Mouse (Mus musculus) heart, embryonic 14.5 days (tissue): ENCODE data around the gene Sos1. TPM values are rescaled to one million over a fixed set of nuclear protein-coding genes. Genes with fewer than 3 reads are reported as not detected.

Experiments
- ATAC-seq: fragments of 200-750 bp; cut with Nextera tagmentation; 2 replicates; pipeline ENCODE4 v1.8.0; 2017; ENCODE audit warnings: low read depth, moderate TSS enrichment; ENCODE audit not compliant: insufficient number of reproducible peaks, insufficient read depth, low FRiP score
- H3K27ac ChIP-seq, 2 experiments: fragments of 200-500 bp in 1 of 2; fragments of 300-500 bp in 1 of 2; sonication (generic) in 1 of 2; replicated peaks in 1 of 2; 2 replicates each; pipeline ENCODE4 v1.5.1; 2012 to 2014; ENCODE audit warnings: low read depth in 2 of 2, low read length in 2 of 2, control low read depth in 1 of 2, mild to moderate bottlenecking in 1 of 2, mixed read lengths in 1 of 2; ENCODE audit not compliant: control insufficient read depth in 1 of 2, insufficient read depth in 1 of 2
- H3K27me3 ChIP-seq: fragments of 300-500 bp; sonication (generic); 2 replicates; pipeline ENCODE4 v1.6.1; 2014; ENCODE audit warnings: mild to moderate bottlenecking, low read length, control low read depth; ENCODE audit not compliant: control insufficient read depth, insufficient read depth
- H3K36me3 ChIP-seq: fragments of 300-500 bp; sonication (generic); 2 replicates; pipeline ENCODE4 v1.6.1; 2014; ENCODE audit warnings: mild to moderate bottlenecking, control low read depth, low read length, mixed read lengths; ENCODE audit not compliant: control insufficient read depth, insufficient read depth
- H3K4me1 ChIP-seq, 2 experiments: fragments of 200-500 bp in 1 of 2; fragments of 300-500 bp in 1 of 2; sonication (generic) in 1 of 2; 2 replicates each; pipeline ENCODE4 v1.6.1; 2012 to 2014; ENCODE audit warnings: low read length in 2 of 2, control low read depth in 1 of 2, mixed read lengths in 1 of 2; ENCODE audit not compliant: control insufficient read depth in 2 of 2, insufficient read depth in 2 of 2
- H3K4me2 ChIP-seq: fragments of 300-500 bp; sonication (generic); 2 replicates; pipeline ENCODE4 v1.6.1; 2014; ENCODE audit warnings: mild to moderate bottlenecking, low read length
- H3K4me3 ChIP-seq, 2 experiments: fragments of 200-500 bp in 1 of 2; fragments of 300-500 bp in 1 of 2; sonication (generic) in 1 of 2; 2 replicates each; pipeline ENCODE4 v1.5.1; 2012 to 2014; ENCODE audit warnings: low read length in 2 of 2, mild to moderate bottlenecking in 2 of 2, control low read depth in 1 of 2, low read depth in 1 of 2, moderate library complexity in 1 of 2; ENCODE audit not compliant: control insufficient read depth in 1 of 2, insufficient read depth in 1 of 2
- H3K9ac ChIP-seq: fragments of 300-500 bp; sonication (generic); 2 replicates; pipeline ENCODE4 v1.6.1; 2014; ENCODE audit warnings: mild to moderate bottlenecking, low read length
- H3K9me3 ChIP-seq: fragments of 300-500 bp; sonication (generic); 2 replicates; pipeline ENCODE4 v1.6.1; 2016; ENCODE audit warnings: low read length, control low read depth; ENCODE audit not compliant: control insufficient read depth
- WGBS: fragments of 180-500 bp; shearing (Covaris S2); extraction: QIAGEN DNeasy Blood & Tissue Kit; methylation state at CpG from one replicate; pipeline ENCODE4 v1.1.7; 2014; 5-methylcytosine and 5-hydroxymethylcytosine counted together
- polyA plus RNA-seq: library from polyadenylated mRNA; unstranded; fragments of >200 nt; fragmentation: Nextera tagmentation; extraction: Ambion mirVana; gene quantifications from 2 replicates; pipeline ENCODE4 v1.2.1, GENCODE M21; 2014

The Sos1 gene
- polyA plus RNA-seq, 1 experiment from 2014 or later: 6.2 TPM

DNA sequence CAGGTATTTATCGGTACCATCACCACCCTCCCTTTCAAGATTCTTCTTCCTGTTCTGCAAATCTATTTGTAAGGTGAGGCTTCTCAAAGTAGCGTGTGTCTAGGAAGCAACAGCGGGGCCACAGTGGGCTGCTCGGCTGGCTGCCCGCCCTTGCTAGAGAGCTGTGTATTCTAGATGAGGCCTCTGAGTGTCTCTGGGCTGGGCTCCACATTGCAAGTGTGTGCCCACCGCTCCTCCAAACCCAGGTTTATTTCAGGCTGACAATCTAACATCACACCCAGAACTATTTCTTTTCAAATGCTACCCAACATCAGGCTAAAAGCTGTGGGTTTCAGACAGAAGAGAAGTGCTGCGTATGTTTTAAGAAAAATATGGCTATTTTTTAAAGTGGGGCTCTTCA, 54.1 kb downstream of the Sos1 start:
- Histone ChIP-seq H3K27ac (no peak overlapping the region), H3K9ac (no peak overlapping the region), H3K4me1 (0 out of 4 replicates have a peak, but pooled peaks cover 0 to 9% of the 10 kb centered on the region in 2 experiments), H3K36me3 (peaks cover 22% of the 10 kb centered on the region), H3K4me2 (no peak overlapping the region), H3K27me3 (no peaks in the 10 kb centered on the region), H3K4me3 (no peak overlapping the region), H3K9me3 (no peaks in the 10 kb centered on the region)
- no peak for ATAC-seq
- WGBS: 89% methylated on average over 7 of the region's 7 CpGs

GRCm38 (mm10) chr17:80420998-80421397, 59.3 kb downstream of the Sos1 start:
- Histone ChIP-seq H3K9me3 (no peaks in the 10 kb centered on the region), H3K4me3 (no peak overlapping the region), H3K27ac (no peak overlapping the region), H3K9ac (no peak overlapping the region), H3K4me2 (no peak overlapping the region), H3K36me3 (peaks cover 58% of the 10 kb centered on the region), H3K27me3 (no peaks in the 10 kb centered on the region), H3K4me1 (no peaks in the 10 kb centered on the region)
- WGBS: 94% methylated on average over 1 of the region's 1 CpGs
- no peak for ATAC-seq

DNA sequence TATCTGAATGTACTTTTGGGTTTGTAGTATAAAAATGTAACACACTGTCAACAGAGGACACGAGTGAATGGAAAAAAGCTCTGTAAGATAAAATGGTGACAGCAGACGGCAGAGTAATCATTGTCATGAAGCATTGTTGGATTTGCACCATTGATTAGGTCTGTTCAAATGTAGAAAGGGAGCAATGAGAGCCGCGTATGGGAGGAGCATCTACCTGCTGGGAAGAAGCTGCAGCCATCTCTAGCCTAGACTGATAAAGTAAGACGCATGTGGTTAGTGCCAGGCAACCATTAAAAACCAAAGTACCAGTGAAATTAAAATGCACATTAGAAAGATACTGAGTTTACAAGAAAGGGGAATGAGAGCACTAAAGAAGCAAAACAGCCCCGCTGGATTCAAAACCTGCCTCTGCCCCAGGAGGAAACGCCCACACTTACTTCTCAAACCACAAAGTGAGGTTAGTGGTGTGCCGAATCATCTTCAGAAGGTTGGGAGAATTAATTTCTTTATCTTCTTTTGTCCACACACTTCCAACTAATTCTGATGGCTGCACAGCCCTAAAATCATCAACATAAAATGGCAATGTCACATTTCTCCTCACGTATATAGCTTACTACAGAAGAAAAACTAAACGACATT, 61.6 kb downstream of the Sos1 start:
- H3K27me3 ChIP-seq: no peaks in the 10 kb centered on the region
- H3K4me1 ChIP-seq: no peaks in the 10 kb centered on the region
- no peak overlapping the region for H3K9ac ChIP-seq
- H3K36me3 ChIP-seq: peaks cover 79% of the 10 kb centered on the region
- no peaks in the 10 kb centered on the region for H3K9me3 ChIP-seq
- H3K4me3 ChIP-seq: no peak overlapping the region
- H3K27ac ChIP-seq: no peak overlapping the region
- 85% methylated on average over 10 of the region's 10 CpGs for WGBS
- no peak for ATAC-seq
- H3K4me2 ChIP-seq: no peak overlapping the region

GRCm38 (mm10) chr17:80411182-80411581, 69.1 kb downstream of the Sos1 start:
- H3K4me3 ChIP-seq: no peak overlapping the region
- no peak overlapping the region for H3K9ac ChIP-seq
- H3K27ac ChIP-seq: no peak overlapping the region
- H3K4me2 ChIP-seq: no peak overlapping the region
- no peak for ATAC-seq
- WGBS: 80% methylated on average over 1 of the region's 1 CpGs
- no peaks in the 10 kb centered on the region for H3K4me1 ChIP-seq
- H3K27me3 ChIP-seq: no peaks in the 10 kb centered on the region
- H3K9me3 ChIP-seq: no peaks in the 10 kb centered on the region
- H3K36me3 ChIP-seq: peaks cover 89% of the 10 kb centered on the region

GRCm38 (mm10) chr17:80398243-80398642, 82.0 kb downstream of the Sos1 start:
- no peak for ATAC-seq
- no peaks in the 10 kb centered on the region for H3K27me3 ChIP-seq
- H3K4me1 ChIP-seq: no peaks in the 10 kb centered on the region
- 92% methylated on average over 7 of the region's 7 CpGs for WGBS
- H3K4me2 ChIP-seq: no peak overlapping the region
- no peaks in the 10 kb centered on the region for H3K9me3 ChIP-seq
- peaks cover 50% of the 10 kb centered on the region for H3K36me3 ChIP-seq
- no peak overlapping the region for H3K27ac ChIP-seq
- no peak overlapping the region for H3K4me3 ChIP-seq
- no peak overlapping the region for H3K9ac ChIP-seq

DNA sequence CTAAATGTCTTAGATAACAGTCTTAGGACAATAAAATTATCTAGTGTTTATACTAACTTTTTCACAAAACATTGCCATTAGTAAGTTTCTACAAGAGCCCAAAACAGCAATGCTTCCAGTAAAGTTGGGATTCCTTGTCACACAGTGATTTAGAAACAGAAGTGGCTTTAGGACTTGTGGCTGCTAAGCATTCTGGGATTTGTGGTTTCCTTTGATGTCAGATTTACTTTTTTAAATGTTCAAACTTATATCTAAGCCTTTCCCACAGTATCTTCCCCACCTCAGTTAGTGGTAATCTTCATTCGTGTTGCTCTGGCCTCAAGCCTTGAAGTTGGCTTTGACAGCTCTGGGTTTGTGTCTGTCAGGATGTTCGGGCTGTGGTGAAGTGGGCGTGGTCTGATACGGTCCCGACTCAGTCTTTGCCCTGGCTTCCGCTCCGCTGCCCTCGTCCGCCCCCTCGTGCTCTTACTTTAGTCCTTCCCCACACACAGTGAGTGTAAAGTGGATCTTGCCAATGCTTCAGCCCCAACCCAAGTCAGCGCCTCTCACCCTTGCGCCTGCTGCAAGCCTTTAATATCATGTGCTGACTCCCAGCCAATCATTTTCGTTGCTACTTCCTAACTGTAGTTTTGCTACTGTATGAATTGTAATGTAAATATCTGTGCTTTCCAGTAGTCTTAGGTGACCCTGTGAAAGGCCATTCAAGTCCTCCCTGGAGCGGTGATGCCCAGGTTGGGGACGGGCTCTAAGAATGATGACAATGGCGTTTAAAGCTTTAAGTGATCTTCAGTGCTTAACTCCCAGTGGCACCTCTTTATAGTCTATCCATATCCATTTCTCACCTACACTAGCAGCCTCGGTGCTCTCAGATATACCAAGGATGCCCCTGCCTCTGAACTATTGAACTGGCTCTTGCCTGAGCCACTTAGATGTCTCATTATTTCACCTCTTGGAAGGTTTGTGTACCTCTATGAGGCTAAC, 88.5 kb downstream of the Sos1 start:
- H3K9ac ChIP-seq: peak overlapping the region; percentile 57
- peak; percentile 82 for ATAC-seq
- peak overlapping the region; percentile 73 for H3K4me2 ChIP-seq
- no peaks in the 10 kb centered on the region for H3K9me3 ChIP-seq
- 0 out of 4 replicates have a peak overlapping the region, but pooled peaks of 1 of the 2 experiments have one; percentile 3 for H3K27ac ChIP-seq
- 10% methylated on average over 17 of the region's 17 CpGs for WGBS
- peak overlapping the region; percentile 45 to 47 for H3K4me3 ChIP-seq
- H3K36me3 ChIP-seq: peaks cover 5% of the 10 kb centered on the region; the same call in 1 of the 2 replicates
- peaks cover 0 to 2% of the 10 kb centered on the region in 2 experiments; a peak in 1 of 4 replicates for H3K4me1 ChIP-seq
- no peaks in the 10 kb centered on the region for H3K27me3 ChIP-seq

DNA sequence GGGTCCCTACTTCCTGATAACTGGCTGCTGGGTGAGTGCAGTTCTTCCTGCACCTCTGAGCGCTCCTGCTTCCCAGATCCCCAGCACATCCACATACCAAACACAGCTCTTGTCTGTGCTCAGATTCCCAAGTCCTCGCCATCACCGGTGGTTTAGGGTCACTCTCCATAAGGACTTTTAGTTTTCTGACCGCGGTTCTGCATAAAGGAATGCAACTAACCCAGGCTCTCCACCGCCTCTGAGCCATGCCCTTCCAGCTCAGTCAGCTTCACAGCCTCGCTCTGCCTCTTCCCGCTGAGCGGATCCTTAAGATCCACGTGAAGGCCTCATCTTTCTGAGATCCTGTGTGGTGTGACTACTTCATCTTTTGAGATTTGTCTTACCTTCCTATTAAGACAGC, 90.2 kb downstream of the Sos1 start:
- peaks cover 0 to 2% of the 10 kb centered on the region in 2 experiments; a peak in 1 of 4 replicates for H3K4me1 ChIP-seq
- no peak overlapping the region for H3K9ac ChIP-seq
- H3K36me3 ChIP-seq: no peaks in the 10 kb centered on the region
- no peaks in the 10 kb centered on the region for H3K9me3 ChIP-seq
- WGBS: 58% methylated on average over 10 of the region's 10 CpGs
- ATAC-seq: no peak
- H3K27ac ChIP-seq: no peak overlapping the region
- H3K27me3 ChIP-seq: no peaks in the 10 kb centered on the region
- H3K4me2 ChIP-seq: no peak overlapping the region
- no peak overlapping the region for H3K4me3 ChIP-seq
